Mouse (Mus musculus): ENCODE data around the gene Zfp513.

DNA sequence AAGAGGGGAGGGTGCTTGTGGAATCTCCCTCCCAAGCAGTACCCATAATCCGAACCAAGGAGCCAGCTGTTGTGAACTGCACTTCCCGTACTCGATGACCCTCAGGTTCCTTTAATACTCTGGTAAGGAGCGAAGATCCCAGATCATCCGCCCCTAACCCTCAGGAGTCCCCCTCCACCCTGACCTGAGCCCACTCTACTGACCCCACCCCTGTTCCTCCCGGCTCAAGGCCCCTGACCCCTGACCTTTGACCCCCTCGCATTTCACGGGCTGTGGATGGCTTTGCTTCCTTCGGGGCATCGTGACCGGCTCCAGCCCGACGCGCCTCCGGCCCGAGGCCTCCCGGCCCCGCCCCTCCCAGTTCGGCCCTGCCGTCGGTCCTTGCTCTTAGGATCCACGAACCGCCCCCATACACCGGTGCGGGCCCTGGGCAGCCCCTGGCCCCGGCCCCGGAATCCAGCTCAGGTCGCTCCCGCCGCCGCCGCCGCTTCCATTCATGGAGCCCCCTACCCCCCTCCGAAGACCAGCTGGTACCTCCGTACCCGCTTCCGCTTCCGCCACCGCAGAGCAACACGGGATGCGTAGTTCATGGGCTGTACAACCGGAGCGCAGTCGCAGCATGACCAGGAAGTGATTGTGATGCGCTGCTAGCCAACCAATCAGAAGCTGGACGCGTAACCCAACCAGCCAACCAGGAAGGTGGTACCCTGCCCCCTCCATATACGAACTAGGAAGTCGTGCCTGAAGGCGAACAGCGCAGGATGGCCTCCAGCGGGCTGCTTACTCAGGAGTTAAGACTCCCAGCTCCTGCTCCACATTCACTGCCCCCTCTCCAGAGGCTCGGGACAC lies at the start of gene Zfp513:
- TF ChIP-seq CTCF (IDR thresholded peaks at IDR 0.05; ENCODE audit: low read depth, low read length) (no peak), POLR2A (IDR thresholded peaks at IDR 0.05; ENCODE audit: borderline replicate concordance, low read depth, low read length) (no peak)

Measured in bone marrow macrophage, adult 2 months (primary cell).